Mouse (Mus musculus) thymus, adult 2 months (tissue): Measurements from ENCODE around the gene Gm21954.

Source experiments
- CTCF ChIP-seq: fragments of 200-500 bp; IDR thresholded peaks from 2 replicates; pipeline ENCODE4 v1.5.1; 2012; ENCODE audit warnings: mild to moderate bottlenecking, control low read depth, low read length, moderate library complexity, borderline replicate concordance; ENCODE audit not compliant: control insufficient read depth, poor library complexity, insufficient read depth; ENCODE audit errors: extremely low read depth
- POLR2A ChIP-seq: fragments of 200-500 bp; IDR thresholded peaks from 2 replicates; pipeline ENCODE4 v1.6.1; 2012; ENCODE audit warnings: mild to moderate bottlenecking, low read length, control low read depth, moderate library complexity; ENCODE audit not compliant: control insufficient read depth, poor library complexity, insufficient read depth; ENCODE audit errors: extremely low read depth

DNA sequence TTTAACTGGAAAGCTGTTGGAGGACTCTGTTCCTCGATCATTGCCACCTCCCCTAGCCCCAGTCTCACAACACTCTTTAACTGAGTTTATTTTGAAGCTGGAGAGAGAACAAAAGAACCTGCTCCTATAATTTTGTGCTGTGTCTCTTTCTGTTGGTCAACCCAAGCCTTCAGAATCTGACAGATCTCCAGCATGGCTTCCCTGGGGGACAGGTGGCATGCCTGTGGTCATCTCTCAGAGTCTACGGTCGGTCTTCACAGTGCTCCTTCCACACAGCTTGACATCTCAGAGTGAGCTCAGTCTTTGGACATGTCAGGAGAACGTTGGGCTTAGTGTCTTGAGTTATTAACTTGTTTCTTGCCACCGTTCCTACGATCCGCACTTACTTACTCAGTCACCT lies 25.3 kb downstream of the Gm21954 start:
- TF ChIP-seq CTCF (no peak), POLR2A (no peak)
